In genomic region chr9:106100262-106100661, GRCm38 (mm10) we compare ENCODE assay signal across 29 mouse cellular contexts. TPM values are rescaled to one million over a fixed set of nuclear protein-coding genes. Genes with fewer than 3 reads are reported as not detected.
DNase-seq lines count a peak whose midpoint lies in the region; ATAC-seq and TF ChIP-seq lines count a peak whose summit lies in the region.
"Had no signal": no experiment of that assay in that cellular context is flagged by ENCODE, and none has a peak within 500 bp of the region (broad histone marks: within the 10 kb centered on the region; RNA-seq: fewer than 3 reads in every experiment).

No protein-coding gene starts in this region.

- 0 out of 2 replicates have a peak, but pooled peaks cover 3% of the 10 kb centered on the region for H3K4me1 ChIP-seq in forebrain, embryonic 12.5 days
- H3K4me1 ChIP-seq in forebrain, embryonic 10.5 days = peaks cover 4% of the 10 kb centered on the region
- no peaks in the 10 kb centered on the region for H3K4me1 ChIP-seq in forebrain, embryonic 16.5 days (replicated peaks; ENCODE audit: control insufficient read depth, insufficient read depth, low read length)
- H3K4me1 ChIP-seq in midbrain, embryonic 16.5 days (ENCODE audit: control insufficient read depth, insufficient read depth, low read length) = peaks cover 15% of the 10 kb centered on the region
- no peaks in the 10 kb centered on the region for H3K4me1 ChIP-seq in cerebellum, adult 2 months (ENCODE audit: control insufficient read depth, insufficient read depth, low read length)
- H3K4me1 ChIP-seq: embryonic facial prominence, embryonic 15.5 days; intestine, embryonic 15.5 days; limb, embryonic 15.5 days; stomach, embryonic 15.5 days had no signal

- no peaks in the 10 kb centered on the region for H3K36me3 ChIP-seq in forebrain, embryonic 12.5 days (replicated peaks)
- no peaks in the 10 kb centered on the region for H3K36me3 ChIP-seq in forebrain, embryonic 10.5 days (replicated peaks)
- H3K36me3 ChIP-seq in forebrain, embryonic 16.5 days (ENCODE audit: control insufficient read depth, insufficient read depth) = no peaks in the 10 kb centered on the region
- H3K36me3 ChIP-seq in midbrain, embryonic 16.5 days (ENCODE audit: control insufficient read depth, insufficient read depth, low read length) = no peaks in the 10 kb centered on the region
- H3K36me3 ChIP-seq: embryonic facial prominence, embryonic 15.5 days; G1E; intestine, embryonic 15.5 days; limb, embryonic 10.5 days; limb, embryonic 15.5 days; neural tube, embryonic 13.5 days; stomach, embryonic 15.5 days had no signal

- ATAC-seq in forebrain, embryonic 12.5 days (ENCODE audit: low FRiP score) = no peak
- ATAC-seq in forebrain, embryonic 16.5 days = peak; percentile 55; the same call in 1 of the 2 replicates
- ATAC-seq in midbrain, embryonic 16.5 days = peak; percentile 92
- no peak for ATAC-seq in megakaryocyte-erythroid progenitor cell, adult 5-6 weeks (replicated peaks; ENCODE audit: low FRiP score, low TSS enrichment, poor library complexity, severe bottlenecking)
- ATAC-seq: intestine, embryonic 15.5 days had no signal

- no peak overlapping the region for H3K9ac ChIP-seq in forebrain, embryonic 12.5 days
- H3K9ac ChIP-seq in forebrain, embryonic 16.5 days (replicated peaks; ENCODE audit: low read depth, low read length) = no peak overlapping the region
- no peak overlapping the region for H3K9ac ChIP-seq in midbrain, embryonic 16.5 days (ENCODE audit: low read depth, low read length)
- H3K9ac ChIP-seq: embryonic facial prominence, embryonic 15.5 days; intestine, embryonic 15.5 days; limb, embryonic 15.5 days; liver, embryonic 14.5 days; lung, embryonic 14.5 days; neural tube, embryonic 13.5 days; stomach, embryonic 15.5 days had no signal

- WGBS in forebrain, embryonic 12.5 days = 80% methylated on average over 9 of the region's 9 CpGs
- 80% methylated on average over 9 of the region's 9 CpGs for WGBS in forebrain, embryonic 10.5 days
- WGBS in forebrain, embryonic 16.5 days = 68% methylated on average over 9 of the region's 9 CpGs
- WGBS in midbrain, embryonic 16.5 days = 44% methylated on average over 9 of the region's 9 CpGs
- 70% methylated on average over 9 of the region's 9 CpGs for WGBS in cerebellum, adult 2 months

- no peak for TF ChIP-seq CTCF in cerebellum, adult 2 months (IDR thresholded peaks at IDR 0.05; ENCODE audit: borderline replicate concordance, insufficient read depth, low read depth, low read length)

- no peaks in the 10 kb centered on the region for H3K27me3 ChIP-seq in forebrain, embryonic 12.5 days
- H3K27me3 ChIP-seq in forebrain, embryonic 10.5 days (ENCODE audit: poor library complexity, severe bottlenecking) = no peaks in the 10 kb centered on the region
- H3K27me3 ChIP-seq in forebrain, embryonic 16.5 days (replicated peaks; ENCODE audit: control insufficient read depth, insufficient read depth, low read length) = no peaks in the 10 kb centered on the region
- H3K27me3 ChIP-seq in midbrain, embryonic 16.5 days (ENCODE audit: control insufficient read depth, insufficient read depth, low read depth, low read length) = no peaks in the 10 kb centered on the region
- H3K27me3 ChIP-seq in cerebellum, adult 2 months (ENCODE audit: control insufficient read depth, insufficient read depth, low read length) = no peaks in the 10 kb centered on the region
- H3K27me3 ChIP-seq: embryonic facial prominence, embryonic 15.5 days; intestine, embryonic 15.5 days; limb, embryonic 15.5 days; neural tube, embryonic 13.5 days; stomach, embryonic 15.5 days had no signal

- H3K4me2 ChIP-seq in forebrain, embryonic 12.5 days = no peak overlapping the region
- no peak overlapping the region for H3K4me2 ChIP-seq in forebrain, embryonic 16.5 days (ENCODE audit: low read length)
- peak overlapping the region; percentile 18; the same call in 1 of the 2 replicates for H3K4me2 ChIP-seq in midbrain, embryonic 16.5 days (ENCODE audit: low read length)
- H3K4me2 ChIP-seq: embryonic facial prominence, embryonic 15.5 days; intestine, embryonic 15.5 days; limb, embryonic 15.5 days; stomach, embryonic 15.5 days had no signal

- intact Hi-C loops in left cerebral cortex, postnatal 14 days (cut with DNase I) = no loop called here

- no peak overlapping the region for H3K4me3 ChIP-seq in forebrain, embryonic 12.5 days (replicated peaks)
- no peak overlapping the region for H3K4me3 ChIP-seq in forebrain, embryonic 10.5 days
- no peak overlapping the region for H3K4me3 ChIP-seq in forebrain, embryonic 16.5 days (replicated peaks; ENCODE audit: low read length)
- no peak overlapping the region for H3K4me3 ChIP-seq in midbrain, embryonic 16.5 days (ENCODE audit: low read depth, low read length)
- no peak overlapping the region for H3K4me3 ChIP-seq in cerebellum, adult 2 months (replicated peaks; ENCODE audit: insufficient read depth, low read depth, low read length)
- H3K4me3 ChIP-seq: embryonic facial prominence, embryonic 15.5 days; intestine, embryonic 15.5 days; layer of hippocampus, adult 2 months; limb, embryonic 10.5 days; limb, embryonic 15.5 days; neural tube, embryonic 13.5 days; stomach, embryonic 15.5 days had no signal

- H3K27ac ChIP-seq in forebrain, embryonic 12.5 days = 0 out of 2 replicates have a peak overlapping the region, but pooled peaks have one; percentile 19
- H3K27ac ChIP-seq in forebrain, embryonic 10.5 days = no peak overlapping the region
- no peak overlapping the region for H3K27ac ChIP-seq in forebrain, embryonic 16.5 days (ENCODE audit: low read length)
- H3K27ac ChIP-seq in midbrain, embryonic 16.5 days (ENCODE audit: low read length) = peak overlapping the region; percentile 19
- no peak overlapping the region for H3K27ac ChIP-seq in cerebellum, adult 2 months (ENCODE audit: insufficient read depth, low read length)
- H3K27ac ChIP-seq: embryonic facial prominence, embryonic 15.5 days; intestine, embryonic 15.5 days; layer of hippocampus, adult 2 months; limb, embryonic 10.5 days; limb, embryonic 15.5 days; liver, embryonic 14.5 days; neural tube, embryonic 13.5 days; stomach, embryonic 15.5 days had no signal

- no peak for DNase-seq in forebrain, embryonic 10.5 days (ENCODE audit: extremely low spot score, low spot score)
- DNase-seq in left cerebral cortex, postnatal 14 days (ENCODE audit: low spot score in 2 of 2) = peak; percentile 20 to 21
- DNase-seq in left cerebral cortex, adult 18-20 months (ENCODE audit: low spot score in 2 of 2) = no peak
- DNase-seq in cerebellum, adult 2 months = no peak
- DNase-seq: adrenal gland, adult 8-10 months; cerebellum, adult 11 months; cerebellum, adult 9-11 months; heart, postnatal 14 days; kidney, adult 2 months; kidney, postnatal 36 days; lung, embryonic 14.5 days; right cerebral cortex, postnatal 25 days; thymus, postnatal 14 days had no signal

- H3K9me3 ChIP-seq in forebrain, embryonic 12.5 days = no peaks in the 10 kb centered on the region
- H3K9me3 ChIP-seq in forebrain, embryonic 10.5 days = no peaks in the 10 kb centered on the region
- H3K9me3 ChIP-seq in forebrain, embryonic 16.5 days (ENCODE audit: control insufficient read depth, low read length) = no peaks in the 10 kb centered on the region
- no peaks in the 10 kb centered on the region for H3K9me3 ChIP-seq in midbrain, embryonic 16.5 days (replicated peaks; ENCODE audit: control insufficient read depth, low read length, poor library complexity, severe bottlenecking)
- H3K9me3 ChIP-seq: embryonic facial prominence, embryonic 15.5 days; G1E; intestine, embryonic 15.5 days; limb, embryonic 10.5 days; limb, embryonic 15.5 days; neural tube, embryonic 13.5 days; stomach, embryonic 15.5 days had no signal

- no peak for TF ChIP-seq POLR2A in cerebellum, adult 2 months (IDR thresholded peaks at IDR 0.05; ENCODE audit: borderline replicate concordance, insufficient read depth, low read length)

RNA-seq across cellular contexts. Expression of gene Col6a4, which starts 3.7 kb away (rescaled TPM):
- polyA plus RNA-seq in forebrain, embryonic 12.5 days (2016; fragmentation: Nextera tagmentation; extraction: Ambion mirVana) = 0.27 and 0.70 TPM in 2 replicates
- polyA plus RNA-seq in forebrain, embryonic 10.5 days (2016; fragmentation: Nextera tagmentation; extraction: Ambion mirVana) = 0.20 TPM in 1 of 2 replicates, not detected in the other
- total RNA-seq in left cerebral cortex, postnatal 14 days (2021) = 1 to 10 TPM; 2.5 to 3.3 TPM
- 1 to 10 TPM in 1 of 2 experiments, under 1 TPM in 1; 0.72 to 1.5 TPM for total RNA-seq in left cerebral cortex, adult 18-20 months (2021)
- 0.70 and 1.1 TPM in 2 replicates for polyA plus RNA-seq in forebrain, embryonic 16.5 days (2015; fragmentation: Nextera tagmentation; extraction: Ambion mirVana)
- 1.8 and 2.2 TPM in 2 replicates for polyA plus RNA-seq in midbrain, embryonic 16.5 days (2015; fragmentation: Nextera tagmentation; extraction: Ambion mirVana)
- total RNA-seq in megakaryocyte-erythroid progenitor cell, adult 5-6 weeks (2014; fragmentation: Nextera tagmentation) = not detected in 2 replicates
- total RNA-seq in megakaryocyte-erythroid progenitor cell, adult 5-6 weeks (2017) = not detected in 2 replicates
- 0.30 and 1.1 TPM in 2 replicates for polyA plus RNA-seq in cerebellum, adult 2 months (2012; rRNA removed)
- total RNA-seq: gastrocnemius, adult 8-10 months; megakaryocyte progenitor cell, adult 5-6 weeks had no signal
- polyA plus RNA-seq: G1E; heart, embryonic 14.5 days had no signal

RNA-seq across cellular contexts. Expression of gene Glyctk, which starts 57.7 kb away (rescaled TPM):
- 9.1 and 10.2 TPM in 2 replicates for polyA plus RNA-seq in forebrain, embryonic 12.5 days (2016; fragmentation: Nextera tagmentation; extraction: Ambion mirVana)
- polyA plus RNA-seq in forebrain, embryonic 10.5 days (2016; fragmentation: Nextera tagmentation; extraction: Ambion mirVana) = 6.8 and 8.0 TPM in 2 replicates
- total RNA-seq in left cerebral cortex, postnatal 14 days (2021) = 1 to 10 TPM; 4.8 to 5.6 TPM
- 1 to 10 TPM; 3.6 to 3.8 TPM for total RNA-seq in left cerebral cortex, adult 18-20 months (2021)
- polyA plus RNA-seq in forebrain, embryonic 16.5 days (2015; fragmentation: Nextera tagmentation; extraction: Ambion mirVana) = 2.2 and 3.0 TPM in 2 replicates
- polyA plus RNA-seq in midbrain, embryonic 16.5 days (2015; fragmentation: Nextera tagmentation; extraction: Ambion mirVana) = 3.5 and 3.9 TPM in 2 replicates
- 0.90 and 1.6 TPM in 2 replicates for total RNA-seq in megakaryocyte-erythroid progenitor cell, adult 5-6 weeks (2014; fragmentation: Nextera tagmentation)
- 1.5 and 3.0 TPM in 2 replicates for total RNA-seq in megakaryocyte-erythroid progenitor cell, adult 5-6 weeks (2017)
- polyA plus RNA-seq in cerebellum, adult 2 months (2012; rRNA removed) = 1.7 and 2.2 TPM in 2 replicates

Comparison
In these comparisons a context has a peak if more than half of its experiments do, and no peak if none do; other contexts are left out.
1. ATAC-seq: peak in forebrain, embryonic 16.5 days (single experiment) and midbrain, embryonic 16.5 days (single experiment); none in forebrain, embryonic 12.5 days (single experiment) and megakaryocyte-erythroid progenitor cell, adult 5-6 weeks (single experiment).
2. H3K27ac ChIP-seq: peak in forebrain, embryonic 12.5 days (single experiment) and midbrain, embryonic 16.5 days (single experiment); none in forebrain, embryonic 10.5 days (single experiment), forebrain, embryonic 16.5 days (single experiment) and cerebellum, adult 2 months (single experiment).
3. DNase-seq: peak in left cerebral cortex, postnatal 14 days (2 of 2); none in forebrain, embryonic 10.5 days (single experiment), left cerebral cortex, adult 18-20 months (0 of 2) and cerebellum, adult 2 months (0 of 2).